Mouse (Mus musculus) heart, embryonic 14.5 days (tissue): ENCODE measurements around the gene Otud7b. TPM values are rescaled to one million over a fixed set of nuclear protein-coding genes. Genes with fewer than 3 reads are reported as not detected.

Source experiments
- ATAC-seq: fragments of 200-750 bp; cut with Nextera tagmentation; 2 replicates; pipeline ENCODE4 v1.8.0; 2017; ENCODE audit warnings: low read depth, moderate TSS enrichment; ENCODE audit not compliant: insufficient number of reproducible peaks, insufficient read depth, low FRiP score
- H3K27ac ChIP-seq, 2 experiments: fragments of 200-500 bp in 1 of 2; fragments of 300-500 bp in 1 of 2; sonication (generic) in 1 of 2; replicated peaks in 1 of 2; 2 replicates each; pipeline ENCODE4 v1.5.1; 2012 to 2014; ENCODE audit warnings: low read depth in 2 of 2, low read length in 2 of 2, control low read depth in 1 of 2, mild to moderate bottlenecking in 1 of 2, mixed read lengths in 1 of 2; ENCODE audit not compliant: control insufficient read depth in 1 of 2, insufficient read depth in 1 of 2
- H3K27me3 ChIP-seq: fragments of 300-500 bp; sonication (generic); 2 replicates; pipeline ENCODE4 v1.6.1; 2014; ENCODE audit warnings: mild to moderate bottlenecking, low read length, control low read depth; ENCODE audit not compliant: control insufficient read depth, insufficient read depth
- H3K36me3 ChIP-seq: fragments of 300-500 bp; sonication (generic); 2 replicates; pipeline ENCODE4 v1.6.1; 2014; ENCODE audit warnings: mild to moderate bottlenecking, control low read depth, low read length, mixed read lengths; ENCODE audit not compliant: control insufficient read depth, insufficient read depth
- H3K4me1 ChIP-seq, 2 experiments: fragments of 200-500 bp in 1 of 2; fragments of 300-500 bp in 1 of 2; sonication (generic) in 1 of 2; 2 replicates each; pipeline ENCODE4 v1.6.1; 2012 to 2014; ENCODE audit warnings: low read length in 2 of 2, control low read depth in 1 of 2, mixed read lengths in 1 of 2; ENCODE audit not compliant: control insufficient read depth in 2 of 2, insufficient read depth in 2 of 2
- H3K4me2 ChIP-seq: fragments of 300-500 bp; sonication (generic); 2 replicates; pipeline ENCODE4 v1.6.1; 2014; ENCODE audit warnings: mild to moderate bottlenecking, low read length
- H3K4me3 ChIP-seq, 2 experiments: fragments of 200-500 bp in 1 of 2; fragments of 300-500 bp in 1 of 2; sonication (generic) in 1 of 2; 2 replicates each; pipeline ENCODE4 v1.5.1; 2012 to 2014; ENCODE audit warnings: low read length in 2 of 2, mild to moderate bottlenecking in 2 of 2, control low read depth in 1 of 2, low read depth in 1 of 2, moderate library complexity in 1 of 2; ENCODE audit not compliant: control insufficient read depth in 1 of 2, insufficient read depth in 1 of 2
- H3K9ac ChIP-seq: fragments of 300-500 bp; sonication (generic); 2 replicates; pipeline ENCODE4 v1.6.1; 2014; ENCODE audit warnings: mild to moderate bottlenecking, low read length
- H3K9me3 ChIP-seq: fragments of 300-500 bp; sonication (generic); 2 replicates; pipeline ENCODE4 v1.6.1; 2016; ENCODE audit warnings: low read length, control low read depth; ENCODE audit not compliant: control insufficient read depth
- WGBS: fragments of 180-500 bp; shearing (Covaris S2); extraction: QIAGEN DNeasy Blood & Tissue Kit; methylation state at CpG from one replicate; pipeline ENCODE4 v1.1.7; 2014; 5-methylcytosine and 5-hydroxymethylcytosine counted together
- polyA plus RNA-seq: library from polyadenylated mRNA; unstranded; fragments of >200 nt; fragmentation: Nextera tagmentation; extraction: Ambion mirVana; gene quantifications from 2 replicates; pipeline ENCODE4 v1.2.1, GENCODE M21; 2014

The Otud7b gene
- polyA plus RNA-seq, 1 experiment from 2014 or later = 12.6 TPM

GRCm38 (mm10) chr3:96147950-96148349, 43.6 kb downstream of the Otud7b start:
- no peak for ATAC-seq

GRCm38 (mm10) chr3:96151836-96152235, 47.5 kb downstream of the Otud7b start:
- H3K36me3 ChIP-seq = peaks cover 88% of the 10 kb centered on the region
- 85% methylated on average over 7 of the region's 7 CpGs for WGBS
- no peak for ATAC-seq

More at GRCm38 (mm10) chr3:96147950-96148349, 43.6 kb downstream of the Otud7b start:
- Histone ChIP-seq H3K27ac (no peak overlapping the region), H3K36me3 (peaks cover 88% of the 10 kb centered on the region), H3K4me3 (no peak overlapping the region), H3K27me3 (no peaks in the 10 kb centered on the region), H3K9ac (no peak overlapping the region), H3K4me1 (no peaks in the 10 kb centered on the region), H3K4me2 (no peak overlapping the region), H3K9me3 (no peaks in the 10 kb centered on the region)
- 11% methylated on average over 5 of the region's 5 CpGs for WGBS

GRCm38 (mm10) chr3:96152611-96153010, 48.3 kb downstream of the Otud7b start:
- no peak overlapping the region for H3K27ac ChIP-seq
- H3K36me3 ChIP-seq = peaks cover 81% of the 10 kb centered on the region
- no peak overlapping the region for H3K9ac ChIP-seq
- no peak overlapping the region for H3K4me2 ChIP-seq
- no peaks in the 10 kb centered on the region for H3K4me1 ChIP-seq
- no peaks in the 10 kb centered on the region for H3K27me3 ChIP-seq
- ATAC-seq = no peak
- H3K4me3 ChIP-seq = no peak overlapping the region
- WGBS = 96% methylated on average over 5 of the region's 5 CpGs
- H3K9me3 ChIP-seq = no peaks in the 10 kb centered on the region

More at GRCm38 (mm10) chr3:96151836-96152235, 47.5 kb downstream of the Otud7b start:
- Histone ChIP-seq H3K4me3 (no peak overlapping the region), H3K4me1 (no peaks in the 10 kb centered on the region), H3K9ac (no peak overlapping the region), H3K4me2 (no peak overlapping the region), H3K27ac (no peak overlapping the region), H3K27me3 (no peaks in the 10 kb centered on the region), H3K9me3 (no peaks in the 10 kb centered on the region)

GRCm38 (mm10) chr3:96155501-96155900, 51.2 kb downstream of the Otud7b start:
- no peak for ATAC-seq
- 85% methylated on average over 8 of the region's 8 CpGs for WGBS
- H3K36me3 ChIP-seq = peaks cover 63% of the 10 kb centered on the region
- H3K4me2 ChIP-seq = no peak overlapping the region
- H3K27ac ChIP-seq = no peak overlapping the region
- no peaks in the 10 kb centered on the region for H3K9me3 ChIP-seq
- no peak overlapping the region for H3K9ac ChIP-seq
- no peak overlapping the region for H3K4me3 ChIP-seq
- H3K4me1 ChIP-seq = peaks cover 7 to 10% of the 10 kb centered on the region in 2 experiments
- no peaks in the 10 kb centered on the region for H3K27me3 ChIP-seq

GRCm38 (mm10) chr3:96159820-96160219, 55.5 kb downstream of the Otud7b start:
- no peaks in the 10 kb centered on the region for H3K27me3 ChIP-seq
- no peak for ATAC-seq
- peaks cover 20 to 25% of the 10 kb centered on the region in 2 experiments for H3K4me1 ChIP-seq
- peak overlapping the region; percentile 70; the same call in 1 of the 2 replicates for H3K9ac ChIP-seq
- peak overlapping the region; percentile 35 to 83 for H3K27ac ChIP-seq
- 65% methylated on average over 4 of the region's 4 CpGs for WGBS
- H3K4me2 ChIP-seq = peak overlapping the region; percentile 94
- no peaks in the 10 kb centered on the region for H3K9me3 ChIP-seq
- H3K4me3 ChIP-seq = no peak overlapping the region
- H3K36me3 ChIP-seq = peaks cover 20% of the 10 kb centered on the region

GRCm38 (mm10) chr3:96160222-96160802, 56.0 kb downstream of the Otud7b start:
- Histone ChIP-seq H3K9ac (peak overlapping the region; percentile 70), H3K27ac (peak overlapping the region; percentile 83 to 92), H3K27me3 (no peaks in the 10 kb centered on the region), H3K4me3 (peak overlapping the region in 1 of 2 experiments; percentile 47; a peak in 2 of 4 replicates), H3K4me1 (peaks cover 20 to 25% of the 10 kb centered on the region in 2 experiments), H3K36me3 (peaks cover 15% of the 10 kb centered on the region), H3K4me2 (peak overlapping the region; percentile 94), H3K9me3 (no peaks in the 10 kb centered on the region)
- 45% methylated on average over 4 of the region's 4 CpGs for WGBS
- ATAC-seq = peak; percentile 76

- peaks cover 8% of the 10 kb centered on the region for H3K36me3 ChIP-seq
- WGBS = 2% methylated on average over 12 of the region's 12 CpGs
- no peaks in the 10 kb centered on the region for H3K27me3 ChIP-seq
- peak overlapping the region; percentile 94 for H3K4me2 ChIP-seq
- peak overlapping the region; percentile 70 for H3K9ac ChIP-seq
- H3K4me1 ChIP-seq = peaks cover 20 to 25% of the 10 kb centered on the region in 2 experiments
- ATAC-seq = peak; percentile 37
- H3K9me3 ChIP-seq = no peaks in the 10 kb centered on the region
- H3K27ac ChIP-seq = peak overlapping the region; percentile 83 to 92
- peak overlapping the region; percentile 47 to 51 for H3K4me3 ChIP-seq
These were observed 56.6 kb downstream of the Otud7b start for GRCm38 (mm10) chr3:96160803-96161516.
